Mouse (Mus musculus) heart, postnatal 0 days (tissue): Measurements from ENCODE around the gene Zfpm1. TPM values are rescaled to one million over a fixed set of nuclear protein-coding genes. Genes with fewer than 3 reads are reported as not detected.

Experiments
- ATAC-seq: fragments of 200-750 bp; cut with Nextera tagmentation; 2 replicates; pipeline ENCODE4 v1.8.0; 2017; ENCODE audit warnings: low read depth, moderate number of reproducible peaks, moderate library complexity; ENCODE audit not compliant: insufficient read depth
- DNase-seq: peaks from one replicate; pipeline ENCODE4 v3.0.0-alpha.2; 2016; ENCODE audit warnings: low spot score
- H3K27ac ChIP-seq: fragments of 300-500 bp; sonication (generic); 2 replicates; pipeline ENCODE4 v1.5.1; 2014; ENCODE audit warnings: low read depth, mild to moderate bottlenecking
- H3K27me3 ChIP-seq: fragments of 300-500 bp; sonication (generic); 2 replicates; pipeline ENCODE4 v1.6.1; 2014; ENCODE audit warnings: low read length, mixed read lengths; ENCODE audit not compliant: control insufficient read depth, insufficient read depth
- H3K36me3 ChIP-seq: fragments of 300-500 bp; sonication (generic); replicated peaks from 2 replicates; pipeline ENCODE4 v1.6.1; 2014; ENCODE audit warnings: low read length, mixed read lengths; ENCODE audit not compliant: control insufficient read depth, insufficient read depth
- H3K4me1 ChIP-seq: fragments of 300-500 bp; sonication (generic); 2 replicates; pipeline ENCODE4 v1.6.1; 2014; ENCODE audit warnings: antibody characterized with exemption; ENCODE audit not compliant: control insufficient read depth, insufficient read depth
- H3K4me2 ChIP-seq: fragments of 300-500 bp; sonication (generic); 2 replicates; pipeline ENCODE4 v1.6.1; 2014; ENCODE audit warnings: low read depth, mild to moderate bottlenecking, low read length, moderate library complexity
- H3K4me3 ChIP-seq: fragments of 300-500 bp; sonication (generic); 2 replicates; pipeline ENCODE4 v1.5.1; 2014; ENCODE audit warnings: low read depth, low read length
- H3K9ac ChIP-seq: fragments of 300-500 bp; sonication (generic); replicated peaks from 2 replicates; pipeline ENCODE4 v1.6.1; 2014; ENCODE audit warnings: low read depth, low read length, mixed read lengths
- H3K9me3 ChIP-seq: fragments of 300-500 bp; sonication (generic); replicated peaks from 2 replicates; pipeline ENCODE4 v1.6.1; 2016; ENCODE audit warnings: low read length; ENCODE audit not compliant: control insufficient read depth
- CTCF ChIP-seq: IDR thresholded peaks from 2 replicates; pipeline ENCODE4 v1.5.1; 2016; ENCODE audit warnings: antibody characterized with exemption, control low read depth, low read depth
- EP300 ChIP-seq: IDR thresholded peaks from 2 replicates; pipeline ENCODE4 v1.6.1; 2016; ENCODE audit warnings: antibody characterized with exemption, low read depth
- WGBS: fragments of 180-500 bp; shearing (Covaris S2); extraction: QIAGEN DNeasy Blood & Tissue Kit; methylation state at CpG from one replicate; pipeline ENCODE4 v1.1.7; 2014; 5-methylcytosine and 5-hydroxymethylcytosine counted together
- polyA plus RNA-seq: library from polyadenylated mRNA; unstranded; fragments of >200 nt; fragmentation: Nextera tagmentation; extraction: Ambion mirVana; gene quantifications from 2 replicates; pipeline ENCODE4 v1.2.1, GENCODE M21; 2015
- total RNA-seq: library from RNA; depleted of rRNA; stranded (reverse); fragments of >200 nt; gene quantifications from 2 replicates; pipeline ENCODE4 v1.2.3, GENCODE M21; 2014; ENCODE audit warnings: low replicate concordance; rRNA removed

The Zfpm1 gene
- total and polyA plus RNA-seq, 2 experiments from 2014 or later: 2.3 to 28.4 TPM

- H3K36me3 ChIP-seq: peaks cover 53% of the 10 kb centered on the region
- H3K4me3 ChIP-seq: no peak overlapping the region
- no peak for TF ChIP-seq CTCF
- TF ChIP-seq EP300: no peak
- no peak overlapping the region for H3K27ac ChIP-seq
- H3K27me3 ChIP-seq: no peaks in the 10 kb centered on the region
- WGBS: 74% methylated on average over 4 of the region's 4 CpGs
- H3K9ac ChIP-seq: no peak overlapping the region
- H3K9me3 ChIP-seq: no peaks in the 10 kb centered on the region
- no peak for DNase-seq
- H3K4me2 ChIP-seq: no peak overlapping the region
- H3K4me1 ChIP-seq: no peaks in the 10 kb centered on the region
- no peak for ATAC-seq
Measured at GRCm38 (mm10) chr8:122383039-122383438, 101.1 kb downstream of the Zfpm1 start.

Other genes with a start within 250 kb of the Zfpm1 start
- not detected in 2 replicates for gene Trhr2, start 78.6 kb downstream of the Zfpm1 start, total RNA-seq
- gene Trhr2, start 78.6 kb downstream of the Zfpm1 start, polyA plus RNA-seq: not detected in 2 replicates
- gene Zc3h18, start 94.5 kb downstream of the Zfpm1 start, total RNA-seq: 8.4 and 23.1 TPM in 2 replicates
- gene Zc3h18, start 94.5 kb downstream of the Zfpm1 start, polyA plus RNA-seq: 13.9 and 14.4 TPM in 2 replicates
- gene Il17c, start 139.9 kb downstream of the Zfpm1 start, total RNA-seq: not detected in 2 replicates
- gene Il17c, start 139.9 kb downstream of the Zfpm1 start, polyA plus RNA-seq: not detected in 2 replicates
- 126 and 162 TPM in 2 replicates for gene Cyba, start 150.8 kb downstream of the Zfpm1 start, total RNA-seq
- gene Cyba, start 150.8 kb downstream of the Zfpm1 start, polyA plus RNA-seq: 159 and 160 TPM in 2 replicates
- gene Mvd, start 161.3 kb downstream of the Zfpm1 start, total RNA-seq: 5.3 and 13.3 TPM in 2 replicates
- 11.4 and 11.7 TPM in 2 replicates for gene Mvd, start 161.3 kb downstream of the Zfpm1 start, polyA plus RNA-seq
- 1.2 TPM in 1 of 2 replicates, not detected in the other for gene Snai3, start 178.6 kb downstream of the Zfpm1 start, total RNA-seq
- gene Snai3, start 178.6 kb downstream of the Zfpm1 start, polyA plus RNA-seq: 0.61 and 1.6 TPM in 2 replicates
- gene Rnf166, start 193.9 kb downstream of the Zfpm1 start, total RNA-seq: 39.7 and 42.7 TPM in 2 replicates
- gene Rnf166, start 193.9 kb downstream of the Zfpm1 start, polyA plus RNA-seq: 39.4 and 45.9 TPM in 2 replicates
- 19.5 and 28.4 TPM in 2 replicates for gene Ctu2, start 194.0 kb downstream of the Zfpm1 start, total RNA-seq
- 20.9 and 24.3 TPM in 2 replicates for gene Ctu2, start 194.0 kb downstream of the Zfpm1 start, polyA plus RNA-seq